Mouse (Mus musculus) mesoderm, embryonic 11.5 days (tissue): ENCODE measurements around the gene Tekt1.

ENCODE experiments used
- DNase-seq: peaks from one replicate; pipeline ENCODE4 v3.0.0-alpha.2; 2012; ENCODE audit warnings: low read depth, low spot score

The Tekt1 gene

GRCm38 (mm10) chr11:72362347-72362741, at the start of gene Tekt1:
Gene Tekt1 (minus strand): TSS chr11:72362442.
- DNase-seq: no peak

GRCm38 (mm10) chr11:72411945-72412344, 49.7 kb upstream of the Tekt1 start:
- DNase-seq: no peak

GRCm38 (mm10) chr11:72411093-72411921, 49.1 kb upstream of the Tekt1 start, which contains the start of gene Smtnl2:
Gene Smtnl2 (minus strand): TSS chr11:72411713.
- DNase-seq: peak; percentile 85

GRCm38 (mm10) chr11:72410521-72411092, 48.4 kb upstream of the Tekt1 start:
- DNase-seq: peak; percentile 47

GRCm38 (mm10) chr11:72409649-72410385, 47.6 kb upstream of the Tekt1 start:
- no peak for DNase-seq

- no peak for DNase-seq
Measured at GRCm38 (mm10) chr11:72408451-72409170, 46.4 kb upstream of the Tekt1 start.

GRCm38 (mm10) chr11:72407574-72407973, 45.3 kb upstream of the Tekt1 start:
- no peak for DNase-seq

GRCm38 (mm10) chr11:72407081-72407480, 44.8 kb upstream of the Tekt1 start:
- no peak for DNase-seq

- no peak for DNase-seq
Measured at GRCm38 (mm10) chr11:72406079-72406675, 43.9 kb upstream of the Tekt1 start.

GRCm38 (mm10) chr11:72405532-72405931, 43.3 kb upstream of the Tekt1 start:
- no peak for DNase-seq

- no peak for DNase-seq
Measured at GRCm38 (mm10) chr11:72402969-72403368, 40.7 kb upstream of the Tekt1 start.

- no peak for DNase-seq
Measured at GRCm38 (mm10) chr11:72402017-72402416, 39.8 kb upstream of the Tekt1 start.

GRCm38 (mm10) chr11:72401068-72401467, 38.8 kb upstream of the Tekt1 start:
- no peak for DNase-seq

GRCm38 (mm10) chr11:72397811-72398525, 35.7 kb upstream of the Tekt1 start:
- no peak for DNase-seq

GRCm38 (mm10) chr11:72397072-72397471, 34.8 kb upstream of the Tekt1 start:
- DNase-seq: no peak

- no peak for DNase-seq
Measured at GRCm38 (mm10) chr11:72396621-72397020, 34.4 kb upstream of the Tekt1 start.

- DNase-seq: no peak
Measured at GRCm38 (mm10) chr11:72395652-72396051, 33.4 kb upstream of the Tekt1 start.

GRCm38 (mm10) chr11:72394694-72395093, 32.5 kb upstream of the Tekt1 start:
- DNase-seq: no peak

- no peak for DNase-seq
Measured at GRCm38 (mm10) chr11:72393669-72394068, 31.4 kb upstream of the Tekt1 start.

- DNase-seq: no peak
Measured at GRCm38 (mm10) chr11:72393243-72393642, 31.0 kb upstream of the Tekt1 start.

- DNase-seq: no peak
Measured at GRCm38 (mm10) chr11:72391181-72391580, 28.9 kb upstream of the Tekt1 start.
